Mouse (Mus musculus): Measurements from ENCODE around the gene Ptprt. TPM values are rescaled to one million over a fixed set of nuclear protein-coding genes. Genes with fewer than 3 reads are reported as not detected.

The Ptprt gene
- polyA plus RNA-seq, 1 experiment from 2014 or later, result 1.9 TPM

GRCm38 (mm10) chr2:162001016-162001415 is 659.9 kb downstream of the Ptprt start:
- 44% methylated on average over 7 of the region's 7 CpGs for WGBS

DNA sequence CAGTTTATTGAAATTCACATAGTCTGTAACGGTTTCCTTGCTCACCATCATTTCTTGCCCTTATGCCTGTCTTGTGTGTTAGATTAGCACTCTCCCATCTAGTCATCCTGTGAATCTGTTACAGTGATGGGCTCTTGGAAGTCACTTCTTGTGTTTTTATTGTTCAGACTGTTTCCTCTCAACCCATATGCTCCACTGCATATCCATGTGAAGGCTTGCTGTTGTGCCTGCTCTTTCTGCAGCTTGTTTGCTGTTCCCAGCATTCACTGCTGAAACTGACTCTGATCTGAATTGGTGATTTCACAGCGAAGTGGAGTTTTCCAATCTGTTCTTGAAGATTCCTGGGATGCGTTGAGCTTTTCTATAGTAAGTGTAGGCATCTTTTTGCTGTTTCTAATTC is 678.6 kb downstream of the Ptprt start:
- no peaks in the 10 kb centered on the region for H3K4me1 ChIP-seq
- no peak overlapping the region for H3K4me3 ChIP-seq (replicated peaks)
- H3K9me3 ChIP-seq, result no peaks in the 10 kb centered on the region
- H3K36me3 ChIP-seq (replicated peaks), result no peaks in the 10 kb centered on the region
- no peaks in the 10 kb centered on the region for H3K27me3 ChIP-seq
- 82% methylated on average over 3 of the region's 3 CpGs for WGBS
- no peak overlapping the region for H3K4me2 ChIP-seq
- no peak overlapping the region for H3K9ac ChIP-seq
- H3K27ac ChIP-seq, result no peak overlapping the region
- ATAC-seq (ENCODE audit: low FRiP score), result no peak

More at GRCm38 (mm10) chr2:162001016-162001415, 659.9 kb downstream of the Ptprt start:
- Histone ChIP-seq H3K9me3 (no peaks in the 10 kb centered on the region), H3K9ac (no peak overlapping the region), H3K27ac (no peak overlapping the region), H3K36me3 (replicated peaks) (no peaks in the 10 kb centered on the region), H3K4me2 (no peak overlapping the region), H3K4me3 (replicated peaks) (no peak overlapping the region), H3K27me3 (no peaks in the 10 kb centered on the region), H3K4me1 (no peaks in the 10 kb centered on the region)
- no peak for ATAC-seq (ENCODE audit: low FRiP score)

DNA sequence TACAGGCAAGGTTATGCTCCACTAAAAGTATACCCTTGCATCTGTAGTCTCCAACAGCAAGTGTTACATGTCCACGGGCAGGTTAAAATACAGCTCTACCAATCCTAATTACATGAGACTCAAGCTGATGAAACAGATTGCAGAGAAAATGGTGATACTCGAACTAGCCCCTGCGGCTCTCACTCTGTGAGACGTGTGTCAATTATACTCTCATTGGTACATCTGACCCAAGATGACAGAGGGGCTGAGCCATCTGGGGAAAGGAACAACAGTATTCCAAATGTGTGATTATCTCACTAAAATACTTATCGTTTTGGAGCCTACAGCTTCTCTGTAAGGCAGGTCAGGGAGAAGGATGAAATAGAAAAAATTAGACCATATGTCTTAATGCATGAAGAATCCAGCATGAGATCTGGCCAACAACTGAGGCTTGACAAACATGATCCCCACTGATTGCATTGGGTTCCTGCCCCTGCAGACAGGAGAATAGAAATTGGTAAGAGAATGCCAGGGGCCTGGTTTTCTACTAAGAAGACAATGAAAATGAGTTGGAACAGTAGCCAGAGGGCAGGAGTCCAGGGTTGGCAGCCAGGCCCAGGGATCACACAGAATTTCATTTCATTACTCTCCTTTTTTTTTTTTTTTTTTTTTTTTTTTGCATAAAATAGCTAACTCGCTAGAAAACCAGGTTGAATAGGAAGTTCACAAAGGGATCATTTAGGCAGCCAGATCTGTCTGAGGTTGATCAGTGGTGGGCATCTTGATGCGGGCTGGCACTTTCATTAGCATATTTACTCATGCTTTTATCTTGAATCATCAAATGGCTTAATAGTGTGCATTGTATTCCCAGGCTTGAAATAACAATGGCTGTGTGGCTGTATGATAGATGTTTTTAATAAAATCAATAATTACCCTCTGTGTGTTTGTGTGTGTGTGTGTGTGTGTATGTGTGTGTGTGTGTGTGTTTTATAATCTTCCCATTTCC is 699.5 kb downstream of the Ptprt start:
- no peak overlapping the region for H3K9ac ChIP-seq
- H3K27me3 ChIP-seq, result no peaks in the 10 kb centered on the region
- WGBS, result 70% methylated on average over 7 of the region's 7 CpGs
- no peaks in the 10 kb centered on the region for H3K4me1 ChIP-seq
- no peak overlapping the region for H3K4me2 ChIP-seq
- no peaks in the 10 kb centered on the region for H3K9me3 ChIP-seq
- no peak overlapping the region for H3K4me3 ChIP-seq (replicated peaks)
- no peak overlapping the region for H3K27ac ChIP-seq
- H3K36me3 ChIP-seq (replicated peaks), result no peaks in the 10 kb centered on the region
- ATAC-seq (ENCODE audit: low FRiP score), result no peak

- H3K9me3 ChIP-seq, result no peaks in the 10 kb centered on the region
- H3K4me2 ChIP-seq, result no peak overlapping the region
- no peak for ATAC-seq (ENCODE audit: low FRiP score)
- no peak overlapping the region for H3K9ac ChIP-seq
- WGBS, result 94% methylated on average over 6 of the region's 6 CpGs
- no peaks in the 10 kb centered on the region for H3K4me1 ChIP-seq
- no peak overlapping the region for H3K27ac ChIP-seq
- no peaks in the 10 kb centered on the region for H3K36me3 ChIP-seq (replicated peaks)
- no peaks in the 10 kb centered on the region for H3K27me3 ChIP-seq
- H3K4me3 ChIP-seq (replicated peaks), result no peak overlapping the region
Measured at GRCm38 (mm10) chr2:161945424-161945823, 715.5 kb downstream of the Ptprt start.

- H3K36me3 ChIP-seq (replicated peaks), result no peaks in the 10 kb centered on the region
- no peaks in the 10 kb centered on the region for H3K27me3 ChIP-seq
Measured at GRCm38 (mm10) chr2:161944689-161945088, 716.3 kb downstream of the Ptprt start.

GRCm38 (mm10) chr2:161941991-161942390 is 719.0 kb downstream of the Ptprt start:
- Histone ChIP-seq H3K4me3 (replicated peaks) (no peak overlapping the region), H3K27me3 (no peaks in the 10 kb centered on the region), H3K4me1 (no peaks in the 10 kb centered on the region), H3K4me2 (no peak overlapping the region), H3K9me3 (no peaks in the 10 kb centered on the region), H3K27ac (no peak overlapping the region), H3K9ac (no peak overlapping the region), H3K36me3 (replicated peaks) (no peaks in the 10 kb centered on the region)
- no peak for ATAC-seq (ENCODE audit: low FRiP score)
- 75% methylated on average over 2 of the region's 2 CpGs for WGBS

More at GRCm38 (mm10) chr2:161944689-161945088, 716.3 kb downstream of the Ptprt start:
- Histone ChIP-seq H3K9ac (no peak overlapping the region), H3K9me3 (no peaks in the 10 kb centered on the region), H3K4me3 (replicated peaks) (no peak overlapping the region), H3K4me1 (no peaks in the 10 kb centered on the region), H3K4me2 (no peak overlapping the region), H3K27ac (no peak overlapping the region)
- WGBS, result 94% methylated on average over 4 of the region's 4 CpGs
- ATAC-seq (ENCODE audit: low FRiP score), result no peak

DNA sequence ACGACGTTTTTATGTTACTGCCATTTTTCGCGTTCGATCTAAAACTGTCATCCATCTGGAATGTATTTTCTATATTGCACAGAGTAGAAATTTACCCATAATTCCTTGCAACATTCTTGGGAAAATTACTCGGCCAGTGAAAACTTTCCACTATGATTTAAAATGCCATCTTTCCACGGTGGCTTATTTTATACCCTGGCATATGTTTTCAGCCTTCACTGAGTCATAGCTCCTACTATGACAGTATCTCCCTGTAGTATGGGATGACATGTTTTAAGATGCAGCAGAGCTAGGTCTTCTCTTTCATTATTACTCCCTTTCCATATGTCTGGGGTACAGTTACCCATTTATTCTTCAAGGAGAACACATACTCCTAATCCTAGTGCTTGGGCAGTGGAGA is 753.7 kb downstream of the Ptprt start:
- Histone ChIP-seq H3K27ac (no peak overlapping the region), H3K4me3 (replicated peaks) (no peak overlapping the region), H3K27me3 (no peaks in the 10 kb centered on the region), H3K36me3 (replicated peaks) (no peaks in the 10 kb centered on the region), H3K4me2 (no peak overlapping the region), H3K9me3 (no peaks in the 10 kb centered on the region), H3K4me1 (no peaks in the 10 kb centered on the region), H3K9ac (no peak overlapping the region)
- 90% methylated on average over 7 of the region's 7 CpGs for WGBS
- no peak for ATAC-seq (ENCODE audit: low FRiP score)

GRCm38 (mm10) chr2:161902196-161902595 is 758.8 kb downstream of the Ptprt start:
- no peaks in the 10 kb centered on the region for H3K36me3 ChIP-seq (replicated peaks)
- WGBS, result 90% methylated on average over 3 of the region's 3 CpGs

DNA sequence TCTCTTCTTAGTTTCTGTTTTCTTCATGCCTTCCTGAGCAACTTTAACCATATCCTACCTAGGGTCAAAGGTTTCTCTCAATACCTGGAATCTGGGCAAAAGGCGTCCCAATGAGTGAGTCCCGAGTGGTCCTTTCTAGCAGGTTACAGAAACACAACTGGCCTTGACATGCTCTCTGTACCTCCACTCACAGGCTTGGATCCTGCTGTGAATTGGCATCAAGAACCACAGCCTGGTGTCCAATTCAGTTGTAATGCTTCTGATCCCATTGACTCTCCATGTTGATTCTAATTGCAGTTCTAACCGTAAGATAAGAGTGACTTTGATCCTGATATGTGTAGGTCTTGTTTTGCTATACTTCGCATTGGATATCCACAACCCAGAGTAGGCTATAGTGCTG is 776.5 kb downstream of the Ptprt start:
- H3K36me3 ChIP-seq (replicated peaks), result no peaks in the 10 kb centered on the region
- H3K9ac ChIP-seq, result no peak overlapping the region
- no peaks in the 10 kb centered on the region for H3K9me3 ChIP-seq
- H3K4me3 ChIP-seq (replicated peaks), result no peak overlapping the region
- 94% methylated on average over 4 of the region's 4 CpGs for WGBS
- H3K27ac ChIP-seq, result no peak overlapping the region
- H3K4me2 ChIP-seq, result no peak overlapping the region
- ATAC-seq (ENCODE audit: low FRiP score), result no peak
- no peaks in the 10 kb centered on the region for H3K27me3 ChIP-seq
- no peaks in the 10 kb centered on the region for H3K4me1 ChIP-seq

More at GRCm38 (mm10) chr2:161902196-161902595, 758.8 kb downstream of the Ptprt start:
- Histone ChIP-seq H3K4me3 (replicated peaks) (no peak overlapping the region), H3K4me1 (no peaks in the 10 kb centered on the region), H3K9me3 (no peaks in the 10 kb centered on the region), H3K27ac (no peak overlapping the region), H3K4me2 (no peak overlapping the region), H3K27me3 (no peaks in the 10 kb centered on the region), H3K9ac (no peak overlapping the region)
- ATAC-seq (ENCODE audit: low FRiP score), result no peak

GRCm38 (mm10) chr2:161882580-161882979 is 778.4 kb downstream of the Ptprt start:
- H3K4me1 ChIP-seq, result no peaks in the 10 kb centered on the region
- H3K4me3 ChIP-seq (replicated peaks), result no peak overlapping the region
- H3K9me3 ChIP-seq, result no peaks in the 10 kb centered on the region
- H3K4me2 ChIP-seq, result no peak overlapping the region
- no peaks in the 10 kb centered on the region for H3K27me3 ChIP-seq
- ATAC-seq (ENCODE audit: low FRiP score), result no peak
- no peaks in the 10 kb centered on the region for H3K36me3 ChIP-seq (replicated peaks)
- no peak overlapping the region for H3K9ac ChIP-seq
- 78% methylated on average over 4 of the region's 4 CpGs for WGBS
- H3K27ac ChIP-seq, result no peak overlapping the region

DNA sequence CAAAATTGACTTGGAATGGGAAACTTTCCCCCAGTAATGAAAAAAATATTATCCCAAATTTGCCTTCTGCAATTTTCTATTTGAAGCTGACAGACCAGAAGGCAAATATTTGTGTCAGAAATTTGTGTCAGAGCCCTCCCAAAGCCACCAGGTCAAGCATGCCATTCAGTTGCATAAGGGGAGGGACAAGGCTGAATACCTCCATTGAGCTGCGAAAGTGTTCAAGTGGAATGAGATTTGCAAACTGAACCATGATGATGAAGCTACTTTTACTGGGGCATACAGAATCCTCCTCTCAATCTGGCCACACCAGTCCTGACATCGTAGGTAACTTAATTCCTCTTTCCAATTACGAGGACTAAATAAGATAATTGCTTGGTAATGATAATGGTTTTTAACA is 780.0 kb downstream of the Ptprt start:
- Histone ChIP-seq H3K36me3 (replicated peaks) (no peaks in the 10 kb centered on the region), H3K4me3 (replicated peaks) (no peak overlapping the region), H3K9ac (no peak overlapping the region), H3K9me3 (no peaks in the 10 kb centered on the region), H3K4me1 (no peaks in the 10 kb centered on the region), H3K27ac (no peak overlapping the region), H3K4me2 (no peak overlapping the region), H3K27me3 (no peaks in the 10 kb centered on the region)
- ATAC-seq (ENCODE audit: low FRiP score), result no peak
- WGBS, result 73% methylated on average over 3 of the region's 3 CpGs

- 73% methylated on average over 4 of the region's 4 CpGs for WGBS
- Histone ChIP-seq H3K4me3 (replicated peaks) (no peak overlapping the region), H3K27ac (no peak overlapping the region), H3K4me1 (peaks cover 1% of the 10 kb centered on the region; the same call in 1 of the 2 replicates), H3K9me3 (no peaks in the 10 kb centered on the region), H3K36me3 (replicated peaks) (no peaks in the 10 kb centered on the region), H3K27me3 (no peaks in the 10 kb centered on the region), H3K9ac (no peak overlapping the region), H3K4me2 (no peak overlapping the region)
- ATAC-seq (ENCODE audit: low FRiP score), result no peak
Measured at GRCm38 (mm10) chr2:161865231-161865630, 795.7 kb downstream of the Ptprt start.

DNA sequence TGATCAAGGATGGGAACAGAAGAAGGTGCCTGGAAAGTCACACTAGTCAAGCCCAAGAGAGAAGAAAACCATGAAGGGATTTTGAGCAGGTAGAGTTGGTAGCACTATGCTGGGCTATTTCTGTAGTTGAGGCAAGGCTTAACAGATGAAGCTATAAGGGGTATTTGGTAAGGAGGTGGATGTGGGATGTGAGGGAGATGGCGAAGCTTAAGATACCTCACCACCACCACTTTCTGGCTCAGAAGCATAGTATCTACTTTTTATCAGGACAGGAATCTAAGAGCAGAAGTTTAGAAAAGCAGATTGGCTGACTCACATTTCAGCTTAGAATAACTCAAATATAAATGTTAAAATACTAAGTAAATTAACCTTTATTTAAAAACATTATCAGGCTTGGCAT is 802.1 kb downstream of the Ptprt start:
- WGBS, result 96% methylated on average over 1 of the region's 1 CpGs
- H3K4me1 ChIP-seq, result peaks cover 6% of the 10 kb centered on the region; the same call in 1 of the 2 replicates
- no peak overlapping the region for H3K9ac ChIP-seq
- H3K9me3 ChIP-seq, result no peaks in the 10 kb centered on the region
- H3K4me3 ChIP-seq (replicated peaks), result no peak overlapping the region
- no peaks in the 10 kb centered on the region for H3K27me3 ChIP-seq
- no peak for ATAC-seq (ENCODE audit: low FRiP score)
- H3K4me2 ChIP-seq, result no peak overlapping the region
- H3K27ac ChIP-seq, result no peak overlapping the region
- no peaks in the 10 kb centered on the region for H3K36me3 ChIP-seq (replicated peaks)

Measured in forebrain, embryonic 12.5 days (tissue).